Mouse (Mus musculus): ENCODE results near the gene Tspan8. TPM values are rescaled to one million over a fixed set of nuclear protein-coding genes. Genes with fewer than 3 reads are reported as not detected.

Gene Tspan8
- polyA plus RNA-seq, 1 experiment from 2014 or later = 106 TPM

GRCm38 (mm10) chr10:115860210-115860880, 43.7 kb downstream of the Tspan8 start:
- WGBS = 60% methylated on average over 15 of the region's 15 CpGs
- no peaks in the 10 kb centered on the region for H3K27me3 ChIP-seq (ENCODE audit: insufficient read depth, low read length)
- ATAC-seq (replicated peaks; ENCODE audit: low FRiP score, low read depth) (no peak), DNase-seq (ENCODE audit: low spot score) (no peak)
- TF ChIP-seq CTCF (IDR thresholded peaks at IDR 0.05; ENCODE audit: low read depth) = no peak
- no peak overlapping the region for H3K4me3 ChIP-seq (replicated peaks; ENCODE audit: low read depth, low read length)
- H3K9ac ChIP-seq (ENCODE audit: low read depth, low read length) = no peak overlapping the region
- no peaks in the 10 kb centered on the region for H3K9me3 ChIP-seq (replicated peaks; ENCODE audit: low read length)
- H3K4me2 ChIP-seq (ENCODE audit: low read length) = no peak overlapping the region
- no peaks in the 10 kb centered on the region for H3K36me3 ChIP-seq (ENCODE audit: insufficient read depth, low read length)
- no peak overlapping the region for H3K27ac ChIP-seq
- H3K4me1 ChIP-seq (replicated peaks; ENCODE audit: insufficient read depth, low read length) = no peaks in the 10 kb centered on the region

- ATAC-seq (replicated peaks; ENCODE audit: low FRiP score, low read depth) (no peak), DNase-seq (ENCODE audit: low spot score) (no peak)
- Histone ChIP-seq H3K4me2 (ENCODE audit: low read length) (no peak overlapping the region), H3K27me3 (ENCODE audit: insufficient read depth, low read length) (no peaks in the 10 kb centered on the region), H3K36me3 (ENCODE audit: insufficient read depth, low read length) (no peaks in the 10 kb centered on the region), H3K27ac (no peak overlapping the region), H3K9me3 (replicated peaks; ENCODE audit: low read length) (no peaks in the 10 kb centered on the region), H3K9ac (ENCODE audit: low read depth, low read length) (no peak overlapping the region), H3K4me3 (replicated peaks; ENCODE audit: low read depth, low read length) (no peak overlapping the region), H3K4me1 (replicated peaks; ENCODE audit: insufficient read depth, low read length) (no peaks in the 10 kb centered on the region)
- WGBS = 21% methylated on average over 5 of the region's 5 CpGs
- no peak for TF ChIP-seq CTCF (IDR thresholded peaks at IDR 0.05; ENCODE audit: low read depth)
Observed at GRCm38 (mm10) chr10:115861967-115862366, 45.3 kb downstream of the Tspan8 start.

GRCm38 (mm10) chr10:115882757-115883156, 66.1 kb downstream of the Tspan8 start:
- TF ChIP-seq CTCF (IDR thresholded peaks at IDR 0.05; ENCODE audit: low read depth) = no peak
- Histone ChIP-seq H3K27ac (no peak overlapping the region), H3K4me2 (ENCODE audit: low read length) (no peak overlapping the region), H3K4me1 (replicated peaks; ENCODE audit: insufficient read depth, low read length) (no peaks in the 10 kb centered on the region), H3K4me3 (replicated peaks; ENCODE audit: low read depth, low read length) (no peak overlapping the region), H3K9ac (ENCODE audit: low read depth, low read length) (no peak overlapping the region), H3K9me3 (replicated peaks; ENCODE audit: low read length) (no peaks in the 10 kb centered on the region), H3K27me3 (ENCODE audit: insufficient read depth, low read length) (no peaks in the 10 kb centered on the region), H3K36me3 (ENCODE audit: insufficient read depth, low read length) (no peaks in the 10 kb centered on the region)
- DNase-seq (ENCODE audit: low spot score) (no peak), ATAC-seq (replicated peaks; ENCODE audit: low FRiP score, low read depth) (no peak)
- 94% methylated on average over 5 of the region's 5 CpGs for WGBS

- Histone ChIP-seq H3K27ac (no peak overlapping the region), H3K4me1 (replicated peaks; ENCODE audit: insufficient read depth, low read length) (no peaks in the 10 kb centered on the region), H3K36me3 (ENCODE audit: insufficient read depth, low read length) (no peaks in the 10 kb centered on the region), H3K4me2 (ENCODE audit: low read length) (no peak overlapping the region), H3K27me3 (ENCODE audit: insufficient read depth, low read length) (no peaks in the 10 kb centered on the region), H3K9me3 (replicated peaks; ENCODE audit: low read length) (no peaks in the 10 kb centered on the region), H3K4me3 (replicated peaks; ENCODE audit: low read depth, low read length) (no peak overlapping the region), H3K9ac (ENCODE audit: low read depth, low read length) (no peak overlapping the region)
- ATAC-seq (replicated peaks; ENCODE audit: low FRiP score, low read depth) = no peak
- no peak for TF ChIP-seq CTCF (IDR thresholded peaks at IDR 0.05; ENCODE audit: low read depth)
- DNase-seq (ENCODE audit: low spot score) = no peak
- WGBS = 65% methylated on average over 4 of the region's 4 CpGs
Observed at GRCm38 (mm10) chr10:115891924-115892323, 75.3 kb downstream of the Tspan8 start.

- Histone ChIP-seq H3K4me3 (replicated peaks; ENCODE audit: low read depth, low read length) (no peak overlapping the region), H3K27ac (no peak overlapping the region), H3K9me3 (replicated peaks; ENCODE audit: low read length) (no peaks in the 10 kb centered on the region), H3K27me3 (ENCODE audit: insufficient read depth, low read length) (no peaks in the 10 kb centered on the region), H3K4me1 (replicated peaks; ENCODE audit: insufficient read depth, low read length) (no peaks in the 10 kb centered on the region), H3K36me3 (ENCODE audit: insufficient read depth, low read length) (no peaks in the 10 kb centered on the region), H3K9ac (ENCODE audit: low read depth, low read length) (no peak overlapping the region), H3K4me2 (ENCODE audit: low read length) (no peak overlapping the region)
- DNase-seq (ENCODE audit: low spot score) = no peak
- TF ChIP-seq CTCF (IDR thresholded peaks at IDR 0.05; ENCODE audit: low read depth) = no peak
- ATAC-seq (replicated peaks; ENCODE audit: low FRiP score, low read depth) = no peak
- 61% methylated on average over 6 of the region's 6 CpGs for WGBS
Observed at GRCm38 (mm10) chr10:115892973-115893372, 76.3 kb downstream of the Tspan8 start.

GRCm38 (mm10) chr10:115894045-115894444, 77.4 kb downstream of the Tspan8 start:
- Histone ChIP-seq H3K27ac (no peak overlapping the region), H3K27me3 (ENCODE audit: insufficient read depth, low read length) (no peaks in the 10 kb centered on the region), H3K4me3 (replicated peaks; ENCODE audit: low read depth, low read length) (no peak overlapping the region), H3K4me1 (replicated peaks; ENCODE audit: insufficient read depth, low read length) (no peaks in the 10 kb centered on the region), H3K4me2 (ENCODE audit: low read length) (no peak overlapping the region), H3K9me3 (replicated peaks; ENCODE audit: low read length) (no peaks in the 10 kb centered on the region), H3K9ac (ENCODE audit: low read depth, low read length) (no peak overlapping the region), H3K36me3 (ENCODE audit: insufficient read depth, low read length) (no peaks in the 10 kb centered on the region)
- TF ChIP-seq CTCF (IDR thresholded peaks at IDR 0.05; ENCODE audit: low read depth) = no peak
- ATAC-seq (replicated peaks; ENCODE audit: low FRiP score, low read depth) (no peak), DNase-seq (ENCODE audit: low spot score) (no peak)
- 83% methylated on average over 5 of the region's 5 CpGs for WGBS

- H3K27ac ChIP-seq = no peak overlapping the region
- H3K36me3 ChIP-seq (ENCODE audit: insufficient read depth, low read length) = no peaks in the 10 kb centered on the region
- TF ChIP-seq CTCF (IDR thresholded peaks at IDR 0.05; ENCODE audit: low read depth) = no peak
- no peak overlapping the region for H3K4me2 ChIP-seq (ENCODE audit: low read length)
- no peaks in the 10 kb centered on the region for H3K9me3 ChIP-seq (replicated peaks; ENCODE audit: low read length)
- ATAC-seq (replicated peaks; ENCODE audit: low FRiP score, low read depth) (no peak), DNase-seq (ENCODE audit: low spot score) (no peak)
- no peak overlapping the region for H3K4me3 ChIP-seq (replicated peaks; ENCODE audit: low read depth, low read length)
- no peaks in the 10 kb centered on the region for H3K4me1 ChIP-seq (replicated peaks; ENCODE audit: insufficient read depth, low read length)
- no peak overlapping the region for H3K9ac ChIP-seq (ENCODE audit: low read depth, low read length)
- H3K27me3 ChIP-seq (ENCODE audit: insufficient read depth, low read length) = no peaks in the 10 kb centered on the region
Observed at GRCm38 (mm10) chr10:115896764-115897163, 80.1 kb downstream of the Tspan8 start.
